Mouse (Mus musculus) left cerebral cortex, adult 11 months (tissue): Measurements from ENCODE around the gene Rnf39.

Experiments
- DNase-seq: peaks from one replicate; pipeline ENCODE4 v3.0.0; 2022; ENCODE audit warnings: low spot score

Gene Rnf39

DNA sequence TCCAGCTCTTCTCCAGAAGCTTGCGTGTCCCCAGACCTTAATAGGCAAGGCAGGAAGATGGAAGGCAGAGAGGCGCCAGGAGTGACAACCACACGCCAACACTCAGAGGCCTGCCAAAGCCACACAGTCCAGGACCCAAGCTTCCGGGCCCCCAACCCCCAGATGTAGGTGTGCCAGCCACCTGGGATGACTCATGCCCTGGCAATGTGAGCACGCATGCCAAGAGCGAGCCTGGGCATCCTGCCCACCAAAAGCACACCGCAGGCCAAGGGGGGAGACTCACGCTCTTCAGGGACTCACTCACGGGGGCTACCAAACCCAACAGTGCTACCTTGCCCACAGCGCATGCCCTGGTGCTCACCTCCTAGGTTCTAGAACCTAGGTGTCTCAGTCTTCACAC is 327 bp upstream of the Rnf39 start:
- DNase-seq, result no peak

DNA sequence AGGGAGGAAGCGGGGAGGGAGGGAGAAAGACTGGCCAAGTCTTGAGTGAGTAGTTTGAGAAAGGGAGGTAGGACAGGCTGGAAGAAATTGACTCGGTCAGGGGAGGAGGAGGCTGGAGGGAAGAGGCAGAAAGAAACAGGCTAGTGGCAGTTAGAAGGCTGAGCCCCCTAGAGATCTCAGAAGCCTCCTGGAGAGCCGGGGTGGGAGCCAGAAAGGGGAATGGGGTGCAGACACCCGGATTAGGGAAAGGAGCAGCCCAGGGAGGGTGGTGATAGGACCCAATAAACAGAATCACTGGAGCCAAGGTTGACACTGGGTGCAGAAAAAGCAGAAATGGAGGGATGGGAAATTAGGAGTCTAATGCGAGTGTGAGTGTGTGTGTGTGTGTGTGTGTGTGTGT is 973 bp downstream of the Rnf39 start:
- no peak for DNase-seq

GRCm38 (mm10) chr17:36944121-36944775 is 1.5 kb downstream of the Rnf39 start:
- no peak for DNase-seq

GRCm38 (mm10) chr17:36947051-36947819 is 4.5 kb downstream of the Rnf39 start:
- no peak for DNase-seq

DNA sequence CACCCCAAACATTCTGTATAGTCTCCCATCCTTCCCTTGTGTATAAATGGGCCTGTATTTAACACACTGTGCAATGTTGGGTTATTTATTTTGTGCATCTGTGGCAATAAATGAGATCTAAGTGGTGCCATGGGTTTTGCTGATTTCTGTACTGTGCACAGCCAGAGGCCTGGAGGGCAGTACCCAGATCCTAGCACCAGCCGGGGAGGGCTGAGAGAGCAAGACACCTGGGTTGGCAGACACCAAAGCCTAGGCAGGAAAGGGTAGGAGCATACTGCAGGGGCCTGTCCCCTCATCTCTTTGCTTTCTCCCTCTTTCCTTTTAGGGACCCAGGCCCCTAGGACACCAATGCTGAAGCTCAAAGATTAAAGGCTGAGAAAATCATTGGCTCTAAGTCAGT is 5.6 kb downstream of the Rnf39 start:
- DNase-seq, result no peak

- DNase-seq, result no peak
These were observed 6.5 kb downstream of the Rnf39 start for GRCm38 (mm10) chr17:36949265-36949664.

DNA sequence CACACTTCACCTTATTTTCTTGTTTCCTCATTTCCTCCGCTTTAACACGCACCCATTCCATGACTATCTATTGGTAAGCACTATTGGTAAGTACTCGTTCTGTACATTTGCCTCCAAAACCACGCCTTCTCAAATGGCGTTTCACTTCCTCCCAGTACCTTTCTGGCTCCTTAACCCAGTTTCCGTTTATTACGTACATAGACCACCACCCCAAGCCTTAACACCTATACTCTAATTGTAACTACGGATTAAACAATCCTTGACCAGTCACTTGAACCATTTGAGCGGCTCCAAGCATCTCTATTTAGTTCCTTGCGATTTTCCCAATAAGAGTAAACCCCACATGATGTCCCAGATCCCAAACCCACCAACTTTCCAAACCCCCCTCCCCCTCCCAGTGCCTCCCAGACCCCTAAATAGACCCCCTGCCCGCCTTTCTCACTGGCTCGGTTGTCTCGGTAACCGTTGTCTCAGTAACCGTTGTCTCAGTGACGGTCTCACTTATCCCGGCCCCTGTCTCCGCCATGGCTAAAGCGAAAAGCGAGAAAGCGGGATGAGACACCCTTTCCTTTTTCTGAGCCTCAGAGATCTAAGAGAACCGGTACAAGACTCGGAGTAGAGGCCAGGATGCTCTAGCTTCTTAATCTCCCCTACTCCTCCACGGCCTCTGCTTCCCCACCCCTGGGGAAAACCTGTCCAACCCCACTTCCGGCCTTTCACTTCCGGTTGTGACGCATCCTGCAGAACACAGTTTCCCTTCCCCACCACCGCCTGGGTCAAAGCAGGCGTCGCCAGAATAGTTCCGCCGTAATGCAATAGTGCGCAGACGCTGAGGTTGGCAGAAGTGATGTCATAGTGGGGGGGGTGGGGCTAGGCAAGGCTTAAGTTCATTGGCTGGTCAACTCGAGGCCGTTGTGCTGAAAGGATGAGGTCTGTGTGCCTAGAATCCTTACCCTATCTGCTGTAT is 8.5 kb downstream of the Rnf39 start, which contains the start of gene Ppp1r11:
Gene Ppp1r11, minus strand, starts transcription at position 761 of the 967 bp plus-strand sequence.
- DNase-seq, result peak; percentile 96

DNA sequence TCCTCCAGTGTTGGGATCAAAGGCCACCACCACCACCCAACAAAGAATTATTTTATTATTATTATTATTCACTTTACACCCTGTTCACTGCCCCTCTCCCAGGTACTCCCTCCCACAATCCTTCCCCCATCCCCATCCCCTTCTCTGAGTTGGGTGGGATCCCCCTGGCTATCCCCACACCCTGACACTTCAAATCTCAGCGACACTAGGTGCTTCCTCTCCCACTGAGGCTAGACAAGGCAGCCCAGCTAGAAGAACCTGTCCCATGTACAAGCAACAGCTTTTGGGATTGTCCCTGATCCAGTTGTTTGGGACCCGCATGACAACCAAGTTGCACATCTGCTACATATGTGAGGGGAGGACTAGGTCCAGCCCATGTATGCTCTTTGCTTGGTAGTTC is 9.9 kb downstream of the Rnf39 start:
- no peak for DNase-seq

- DNase-seq, result no peak
These were observed 10.3 kb downstream of the Rnf39 start for GRCm38 (mm10) chr17:36953062-36953461.

DNA sequence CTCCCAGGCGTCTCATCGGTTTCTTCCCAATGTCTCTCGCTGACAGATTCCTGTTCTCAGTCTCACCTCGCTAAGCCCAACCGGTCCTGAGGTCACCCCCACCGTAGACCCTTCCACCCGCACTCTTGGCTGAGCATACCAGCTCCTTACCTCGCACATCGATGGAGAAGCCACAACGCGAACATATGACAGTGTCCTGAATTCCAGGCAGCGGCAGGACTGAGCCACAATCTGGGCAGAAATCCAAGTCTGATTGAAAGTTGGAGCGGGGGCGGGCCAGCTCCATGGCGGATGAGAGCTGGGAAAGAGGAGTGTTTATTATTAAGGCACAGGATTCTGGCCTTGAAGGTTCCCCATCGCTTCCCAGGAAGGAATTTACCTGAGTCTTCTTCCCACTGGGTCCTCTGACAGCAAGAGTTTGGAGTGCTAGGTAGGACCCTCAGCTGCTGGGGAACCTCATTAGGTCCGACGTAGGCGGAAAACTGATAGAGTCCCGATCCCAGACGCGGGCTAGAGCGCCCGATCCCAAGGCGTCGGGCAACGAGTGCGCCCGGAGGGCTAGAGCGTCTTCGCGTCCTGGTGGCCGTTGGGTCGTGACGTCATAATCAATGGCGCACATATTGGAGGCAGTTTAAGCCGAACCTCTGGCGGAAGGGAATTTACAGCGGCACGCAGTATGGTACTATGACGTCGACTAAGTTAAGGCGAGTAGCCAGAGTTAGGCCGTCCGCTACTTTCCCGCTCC is 15.5 kb downstream of the Rnf39 start, which contains the start of the genes Znrd1 and Znrd1as:
Gene Znrd1, minus strand, starts transcription at position 561 of the 745 bp plus-strand sequence.
Gene Znrd1as, plus strand, starts transcription at position 594 of the 745 bp plus-strand sequence.
- DNase-seq, result peak; percentile 95

DNA sequence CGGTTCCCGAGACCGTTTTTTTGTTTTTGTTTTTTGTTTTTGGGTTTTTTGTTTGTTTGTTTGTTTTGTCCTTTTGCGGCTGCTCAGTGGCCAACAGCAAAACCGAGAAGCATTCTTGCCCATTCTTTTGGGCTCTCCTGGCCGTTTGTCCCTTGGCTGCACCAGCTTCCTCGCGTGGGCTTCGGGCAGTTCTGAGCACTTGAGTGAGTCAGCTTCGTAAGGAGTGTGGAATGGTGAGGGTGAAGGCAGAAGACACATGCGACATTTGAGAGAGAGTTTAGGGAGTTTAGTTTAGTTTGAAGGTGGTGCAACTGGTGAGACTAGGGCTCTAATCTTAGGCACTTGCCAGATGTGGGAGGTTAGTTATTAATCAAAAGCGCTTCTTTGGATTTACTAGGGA is 16.2 kb downstream of the Rnf39 start:
- no peak for DNase-seq

- no peak for DNase-seq
These were observed 18.4 kb downstream of the Rnf39 start for GRCm38 (mm10) chr17:36961125-36961524.

DNA sequence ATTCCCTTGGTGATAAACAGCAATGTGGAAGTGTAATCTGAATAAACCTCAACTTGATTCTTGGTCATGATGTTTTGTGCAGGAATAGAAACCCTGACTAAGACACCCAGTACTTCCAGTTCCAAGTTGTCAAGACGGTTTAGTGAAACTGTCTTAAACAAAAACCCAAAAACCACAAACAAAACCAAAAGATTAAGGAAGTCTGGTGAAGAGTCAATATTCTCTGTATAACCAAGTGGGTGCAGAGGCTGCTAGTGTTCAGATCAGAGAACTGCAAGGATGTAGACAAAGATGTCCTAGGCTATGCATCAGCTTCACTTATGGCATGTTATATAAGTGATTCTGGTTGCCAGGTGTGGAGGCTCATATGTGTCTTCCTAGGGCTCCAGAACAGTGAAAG is 24.2 kb downstream of the Rnf39 start:
- no peak for DNase-seq

DNA sequence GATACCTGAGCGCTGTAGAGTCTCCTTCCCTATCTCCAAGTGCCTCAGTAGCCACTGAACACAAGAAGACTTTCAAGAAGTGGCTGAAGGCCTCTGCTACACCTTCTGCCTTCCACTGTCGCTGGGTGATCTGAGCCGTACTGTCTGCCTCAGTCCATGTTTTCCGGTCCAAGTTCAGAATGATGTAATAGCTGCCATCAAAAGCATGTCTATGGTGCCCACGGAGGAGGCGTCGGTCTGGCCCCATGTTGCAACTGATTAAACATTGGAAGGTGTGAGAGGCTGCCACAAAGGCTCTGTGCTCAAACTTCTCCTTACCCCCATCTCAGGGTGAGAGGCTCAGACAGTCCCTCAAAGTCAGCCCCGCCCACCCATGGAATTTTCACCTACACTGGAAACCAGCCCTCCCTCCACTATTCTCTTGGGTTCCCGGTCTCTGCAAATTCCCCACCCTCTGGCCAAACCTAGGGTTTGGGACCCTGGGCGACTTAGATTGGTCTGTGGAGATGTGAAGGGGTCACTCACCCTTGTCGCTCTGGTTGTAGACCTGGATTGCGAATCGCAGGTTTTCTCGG is 27.7 kb downstream of the Rnf39 start:
- no peak for DNase-seq

DNA sequence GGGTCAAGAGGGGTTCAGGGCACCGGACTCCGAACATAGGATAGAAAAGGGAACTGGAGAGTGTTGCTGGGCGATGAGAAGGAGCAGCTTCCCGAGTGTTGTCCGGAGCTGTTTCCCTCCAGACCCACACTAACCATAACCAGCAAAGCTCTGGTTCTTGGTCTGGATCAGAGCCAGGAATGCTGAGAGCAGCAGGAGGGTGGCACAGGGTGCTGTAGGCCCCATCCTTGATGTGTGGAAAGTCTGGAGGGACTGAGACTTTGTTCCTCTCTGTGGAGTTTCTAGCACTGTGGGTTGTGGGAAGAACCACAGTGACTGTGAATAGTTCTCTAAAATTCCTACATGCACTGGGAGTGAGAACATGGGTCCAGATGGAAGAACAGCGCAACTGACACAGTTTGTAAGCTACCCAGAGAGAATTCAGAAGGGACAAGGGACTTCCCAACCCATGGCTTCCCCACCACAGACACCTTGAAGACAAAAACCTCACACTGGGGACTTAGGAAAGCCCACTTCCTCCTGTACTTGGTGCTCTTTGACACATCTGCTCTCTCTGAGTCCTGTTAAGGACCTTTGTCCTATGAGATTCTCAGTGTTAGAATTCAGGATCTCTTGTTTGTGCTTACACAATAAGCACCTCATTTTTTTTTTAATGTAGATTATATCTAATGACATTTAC is 28.6 kb downstream of the Rnf39 start:
- no peak for DNase-seq

DNA sequence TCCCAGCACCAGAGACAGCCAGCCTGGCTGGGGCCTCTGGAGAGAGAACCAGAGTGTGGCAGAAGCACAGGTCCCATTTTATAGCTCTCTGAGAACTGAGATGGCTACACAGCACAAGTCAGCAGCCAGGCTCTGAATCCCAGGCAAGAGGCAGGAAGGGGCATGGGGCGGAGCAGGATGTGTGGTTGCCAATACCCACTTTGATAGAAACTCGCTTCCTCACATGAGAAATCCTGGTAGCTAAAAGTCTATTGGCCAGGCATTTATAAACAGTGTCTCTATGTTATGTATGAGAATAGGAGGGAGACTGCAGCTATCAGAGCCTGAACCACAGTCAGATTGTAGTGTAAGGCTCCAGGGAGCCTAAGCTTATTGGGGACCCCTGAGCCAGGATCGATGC is 30.1 kb downstream of the Rnf39 start:
- DNase-seq, result no peak

- no peak for DNase-seq
These were observed 30.6 kb downstream of the Rnf39 start for GRCm38 (mm10) chr17:36973271-36973787.

GRCm38 (mm10) chr17:36981221-36981813 is 38.6 kb downstream of the Rnf39 start, which contains the start of gene 2410137M14Rik:
2410137M14Rik (minus strand) TSS chr17:36981237.
- DNase-seq, result no peak

GRCm38 (mm10) chr17:36981845-36982244 is 39.1 kb downstream of the Rnf39 start:
- no peak for DNase-seq
